Mouse (Mus musculus): ENCODE data around the gene Utrn. TPM values are rescaled to one million over a fixed set of nuclear protein-coding genes. Genes with fewer than 3 reads are reported as not detected.

Gene Utrn
- total RNA-seq, 1 experiment from 2014 or later = 46.5 TPM

DNA sequence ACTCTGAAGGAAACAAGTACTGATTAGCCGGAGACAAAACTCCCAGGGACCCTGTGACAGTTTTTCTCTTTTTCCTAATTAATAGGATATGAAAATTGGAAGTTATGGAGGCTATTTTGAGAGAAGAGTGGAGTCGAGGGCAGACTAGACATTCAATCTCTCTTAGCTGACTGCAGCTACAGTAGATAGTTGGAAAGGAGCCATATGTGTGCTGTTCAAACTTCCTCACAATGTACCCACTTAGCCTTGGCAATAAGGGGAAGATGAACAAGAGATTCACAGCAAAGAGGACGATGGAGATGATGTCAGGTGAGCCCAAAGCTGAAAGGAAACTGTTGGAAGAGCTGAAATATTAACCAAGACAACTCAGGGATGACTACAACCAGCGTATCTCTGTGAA, 304.7 kb downstream of the Utrn start:
- peak; percentile 36; the same call in 1 of the 2 replicates for ATAC-seq (replicated peaks; ENCODE audit: low read depth, poor library complexity, severe bottlenecking)

DNA sequence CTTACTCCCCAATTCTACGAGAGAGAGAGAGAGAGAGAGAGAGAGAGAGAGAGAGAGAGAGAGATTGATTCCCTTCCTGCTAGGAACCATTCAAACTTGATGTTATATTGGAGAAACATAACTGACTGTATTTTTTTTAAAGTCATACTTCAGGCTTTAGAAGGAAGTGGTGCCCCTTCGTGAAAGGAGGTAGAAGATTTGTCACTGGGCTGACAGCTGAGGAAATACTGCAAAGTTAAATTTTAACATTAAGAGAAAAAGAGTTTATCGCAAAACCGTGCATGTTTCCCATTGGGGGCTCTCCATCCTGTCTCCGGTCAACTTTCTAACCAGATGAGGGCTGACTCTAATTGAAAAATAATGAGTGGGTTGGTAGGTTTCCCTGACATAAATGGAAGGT, 310.4 kb downstream of the Utrn start:
- peak; percentile 66 for ATAC-seq (replicated peaks; ENCODE audit: low read depth, poor library complexity, severe bottlenecking)

DNA sequence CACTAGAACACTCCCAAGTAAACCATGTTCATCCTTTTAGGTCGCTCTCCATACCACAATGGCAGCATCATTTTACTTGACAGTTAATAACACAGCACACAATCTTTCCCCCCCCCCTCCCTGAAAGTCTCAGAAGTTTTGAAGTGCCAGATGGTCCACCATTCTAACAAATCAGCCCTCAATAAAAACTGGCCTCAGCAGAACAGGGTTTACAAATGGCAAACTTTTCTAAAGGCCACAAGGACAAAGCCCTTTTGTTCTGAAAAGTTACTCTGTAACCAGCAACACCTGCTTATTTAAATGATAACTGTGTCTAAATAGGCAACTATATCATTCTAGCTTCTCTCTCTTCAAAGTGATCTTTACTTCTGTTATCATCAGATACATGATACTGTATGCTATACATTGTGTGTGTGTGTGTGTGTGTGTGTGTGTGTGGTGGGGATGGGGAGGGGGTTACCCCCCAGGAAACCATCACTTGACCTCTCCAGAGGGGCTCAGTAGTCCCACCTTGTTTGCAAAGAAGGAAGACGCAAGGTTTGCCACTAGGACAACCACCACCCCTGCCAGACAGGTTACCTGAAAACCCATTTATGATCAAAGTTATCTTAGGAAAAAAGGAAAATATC, 315.0 kb downstream of the Utrn start:
- no peak for ATAC-seq (replicated peaks; ENCODE audit: low read depth, poor library complexity, severe bottlenecking)

DNA sequence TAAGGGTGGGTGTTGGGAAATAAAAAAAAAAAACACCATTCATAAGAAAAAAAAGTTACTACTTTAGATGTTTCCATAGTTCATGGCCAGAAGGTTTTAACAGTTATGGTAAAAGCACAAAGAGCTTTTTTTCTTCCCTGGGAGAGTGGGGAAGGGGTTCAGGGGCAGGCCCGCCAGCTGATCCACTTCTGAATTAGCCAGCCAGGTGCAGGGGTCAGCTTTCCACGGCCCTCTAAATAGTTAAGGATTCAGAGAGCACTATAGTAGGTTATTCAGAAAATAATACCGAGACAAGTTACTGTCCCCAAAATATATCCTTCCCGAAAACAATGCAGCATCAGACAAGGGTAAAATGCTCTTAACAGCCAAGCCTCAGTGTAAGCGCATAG, 316.3 kb downstream of the Utrn start:
- no peak for ATAC-seq (replicated peaks; ENCODE audit: low read depth, poor library complexity, severe bottlenecking)

DNA sequence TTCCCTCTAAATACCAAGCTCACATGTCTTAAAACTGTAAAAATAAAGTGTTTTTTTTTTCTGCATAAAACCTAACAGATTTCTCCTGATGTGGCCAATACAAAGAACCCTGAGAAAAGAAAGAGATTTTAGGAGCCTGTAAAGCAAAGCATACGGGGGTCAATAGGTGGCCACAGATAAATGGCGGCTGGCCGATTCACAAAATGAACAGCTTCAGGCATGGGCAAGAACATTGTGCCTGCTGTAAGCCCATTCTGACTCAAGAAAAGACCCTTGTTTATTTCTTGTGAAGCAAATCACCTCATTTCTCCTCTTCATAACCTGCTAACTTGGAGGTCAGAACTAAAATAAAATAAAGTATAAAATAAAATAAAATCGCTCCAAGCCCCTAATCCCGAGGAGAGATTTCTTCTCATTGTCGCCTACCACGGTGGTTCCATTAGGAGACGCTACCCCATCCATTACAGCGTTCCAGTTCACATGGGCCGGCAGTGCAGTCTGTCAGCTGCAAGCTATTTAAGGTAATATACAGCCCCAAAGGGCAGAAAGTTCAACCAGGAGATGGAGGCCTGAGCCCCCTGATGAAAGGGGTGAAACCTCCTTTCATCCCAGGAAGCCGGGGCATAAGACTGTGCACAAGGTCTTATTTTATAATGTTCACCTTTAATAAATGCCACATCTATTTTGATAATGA, 316.8 kb downstream of the Utrn start:
- ATAC-seq (replicated peaks; ENCODE audit: low read depth, poor library complexity, severe bottlenecking) = no peak

DNA sequence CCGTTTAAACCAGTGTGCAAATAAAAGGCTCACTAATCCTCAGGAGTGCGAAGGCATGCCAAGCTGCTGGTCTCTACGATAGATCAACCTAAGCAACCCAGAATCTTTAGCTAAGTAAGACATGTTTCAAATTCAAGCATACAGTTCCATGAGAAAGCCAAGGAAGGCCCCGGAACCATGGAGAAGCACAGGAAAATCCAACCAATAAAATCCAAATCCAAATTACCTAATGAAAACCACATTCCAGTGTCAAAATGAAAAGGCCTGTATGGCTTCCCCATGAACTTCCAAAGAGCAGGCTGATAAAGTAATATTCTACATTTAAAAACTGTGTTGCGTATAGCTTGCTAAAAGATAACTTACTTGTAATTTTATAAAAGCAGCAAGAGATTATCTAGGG, 317.4 kb downstream of the Utrn start:
- ATAC-seq (replicated peaks; ENCODE audit: low read depth, poor library complexity, severe bottlenecking) = no peak

DNA sequence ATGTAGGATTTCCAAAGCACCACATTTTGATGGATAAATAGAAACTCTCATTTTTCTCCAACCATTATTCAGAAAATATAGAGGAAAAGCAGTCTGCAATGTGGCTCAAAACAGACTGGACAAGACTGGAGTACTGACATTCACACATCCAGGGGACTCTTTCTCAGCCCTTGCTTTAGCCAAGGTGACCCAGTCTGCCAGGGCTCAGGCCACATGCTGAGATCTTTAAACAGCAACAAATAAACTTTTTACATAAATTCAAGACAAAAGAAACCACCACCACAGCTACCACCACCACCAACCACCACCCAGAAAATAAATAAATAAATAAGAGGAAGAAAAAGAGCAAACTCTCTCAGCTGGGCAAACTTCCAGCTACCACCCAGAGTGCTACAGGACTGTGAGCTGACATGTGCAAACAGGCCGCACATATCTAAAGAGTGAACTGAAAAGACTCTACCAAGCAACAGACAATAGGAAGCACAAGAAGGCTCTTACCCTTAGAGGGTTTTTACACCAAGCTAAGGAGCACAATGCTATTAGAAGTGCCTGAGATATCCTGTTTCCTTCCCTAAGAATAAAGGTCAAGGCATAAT, 319.1 kb downstream of the Utrn start:
- peak; percentile 40 for ATAC-seq (replicated peaks; ENCODE audit: low read depth, poor library complexity, severe bottlenecking)

DNA sequence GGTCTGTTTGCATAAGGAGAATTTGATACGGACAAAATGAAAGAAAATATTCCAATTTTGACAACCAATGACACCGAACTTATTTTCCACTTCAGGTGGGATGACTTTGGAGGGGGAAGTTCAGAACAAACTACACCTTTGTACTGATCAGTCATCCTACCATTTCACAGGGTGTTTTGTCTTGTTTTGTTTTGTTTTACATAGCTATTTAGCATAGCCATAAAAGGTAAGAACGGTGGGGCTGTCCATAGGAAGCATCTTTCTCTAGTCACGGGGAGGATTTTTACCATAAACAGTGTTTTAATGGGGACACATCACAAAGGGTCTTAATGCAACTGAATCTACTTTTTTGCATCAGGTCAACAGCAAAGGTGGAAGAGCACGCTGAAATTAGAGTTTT, 319.9 kb downstream of the Utrn start:
- no peak for ATAC-seq (replicated peaks; ENCODE audit: low read depth, poor library complexity, severe bottlenecking)

DNA sequence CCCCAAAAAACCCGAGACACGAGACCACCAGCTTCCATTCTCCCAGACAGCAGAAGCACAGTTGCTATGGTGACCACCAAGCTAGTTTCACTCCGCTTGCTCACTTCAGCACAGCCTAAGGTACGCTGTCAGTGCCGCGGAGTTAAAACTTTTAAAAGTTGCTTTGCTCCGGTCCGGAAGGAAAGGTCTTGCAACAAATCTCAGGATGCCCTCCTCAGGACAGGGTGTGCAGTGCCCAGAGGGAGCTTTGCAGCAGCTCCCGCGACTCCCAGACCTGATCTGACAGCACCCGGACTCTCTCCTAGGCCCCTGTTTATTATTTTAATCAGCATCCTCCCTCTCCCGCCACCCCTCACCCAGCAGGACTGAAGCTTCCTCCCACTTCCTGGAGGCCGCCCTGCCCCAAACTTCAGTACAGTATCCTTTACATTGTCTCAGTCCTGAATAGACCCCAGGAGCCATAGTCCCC, 320.5 kb downstream of the Utrn start:
- peak; percentile 67 for ATAC-seq (replicated peaks; ENCODE audit: low read depth, poor library complexity, severe bottlenecking)

DNA sequence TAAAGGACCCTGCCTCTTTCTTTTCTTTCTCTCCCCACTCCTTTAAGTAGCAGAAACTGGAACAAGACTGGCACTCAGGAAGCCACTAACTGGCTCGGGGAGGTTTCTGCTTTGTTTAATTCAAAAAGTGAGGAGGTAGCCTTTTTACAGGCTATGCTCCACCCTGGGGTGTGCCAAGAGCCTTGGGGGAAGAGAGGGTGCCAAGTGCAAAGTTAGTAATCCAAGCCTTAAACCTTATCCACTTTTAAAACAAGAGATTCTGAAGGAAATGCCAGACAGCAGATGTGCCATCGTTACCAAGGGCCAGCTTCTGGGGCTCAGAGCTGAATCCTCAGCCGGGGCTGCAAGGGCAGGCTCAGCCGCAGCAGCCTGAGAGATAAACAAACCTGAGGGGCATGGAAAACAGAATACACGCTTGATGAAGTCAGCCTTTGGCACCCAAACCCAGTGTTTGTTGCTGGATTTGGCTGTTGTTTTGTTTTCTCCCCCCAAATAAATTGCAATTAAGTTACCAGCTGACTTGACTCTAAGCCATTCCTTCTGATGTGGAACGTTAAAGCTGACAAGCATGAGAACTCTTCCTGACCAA, 322.0 kb downstream of the Utrn start:
- no peak for ATAC-seq (replicated peaks; ENCODE audit: low read depth, poor library complexity, severe bottlenecking)

DNA sequence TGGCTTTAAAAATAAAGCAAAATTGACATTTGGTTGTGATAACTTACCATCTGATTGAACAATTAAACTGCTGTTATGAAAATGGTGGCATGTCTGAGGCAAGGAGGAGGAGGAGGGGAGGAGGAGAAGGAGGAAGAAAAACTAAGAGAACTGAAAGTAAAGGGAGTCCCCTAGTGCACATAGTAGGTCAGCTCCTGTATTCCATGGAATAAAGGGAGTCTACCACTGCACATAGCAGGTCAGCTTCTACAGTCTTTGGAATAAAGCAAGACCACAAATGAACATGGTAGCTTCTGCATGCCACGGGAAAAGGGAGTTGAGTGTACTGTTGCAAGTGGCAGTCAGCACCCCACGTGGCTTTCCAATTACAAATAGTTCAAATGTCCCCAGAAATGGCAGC, 323.7 kb downstream of the Utrn start:
- ATAC-seq (replicated peaks; ENCODE audit: low read depth, poor library complexity, severe bottlenecking) = no peak

DNA sequence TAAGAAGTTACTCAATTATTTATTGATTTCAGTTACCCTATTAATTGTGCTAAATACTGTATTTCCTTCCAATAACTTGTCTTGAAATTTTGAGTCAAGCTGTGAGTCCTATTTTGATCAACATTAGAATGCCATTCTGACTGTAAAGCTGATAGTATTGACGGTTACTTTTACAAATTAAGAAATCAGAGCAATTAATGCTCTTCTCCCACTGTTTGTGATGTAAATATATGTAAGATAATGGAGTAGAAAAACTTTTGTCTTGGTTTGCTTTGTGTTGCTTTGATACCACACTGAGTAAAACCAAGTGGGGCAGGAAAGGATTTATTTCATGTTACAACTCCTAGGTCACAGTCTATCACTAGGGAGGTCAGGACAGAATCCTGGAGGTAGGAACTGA, 327.4 kb downstream of the Utrn start:
- no peak for ATAC-seq (replicated peaks; ENCODE audit: low read depth, poor library complexity, severe bottlenecking)

DNA sequence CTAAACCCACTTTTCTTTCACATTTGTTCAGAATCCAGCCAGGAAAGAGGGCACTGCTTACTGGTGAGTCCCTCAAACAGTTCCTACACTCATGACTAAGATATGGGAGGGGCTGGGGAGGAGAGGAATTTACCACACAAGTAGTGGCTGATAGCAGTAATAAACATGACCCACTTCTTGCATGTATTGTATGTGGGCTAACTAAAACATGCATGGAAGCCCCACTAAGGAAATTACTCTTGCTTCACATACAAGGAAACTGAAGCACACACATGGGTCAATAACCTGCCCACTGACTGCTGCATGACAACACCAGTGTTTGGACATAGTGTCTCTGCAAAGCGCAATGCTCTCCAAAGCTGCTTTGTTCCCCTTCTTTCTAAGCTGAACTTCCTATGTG, 333.9 kb downstream of the Utrn start:
- ATAC-seq (replicated peaks; ENCODE audit: low read depth, poor library complexity, severe bottlenecking) = no peak

DNA sequence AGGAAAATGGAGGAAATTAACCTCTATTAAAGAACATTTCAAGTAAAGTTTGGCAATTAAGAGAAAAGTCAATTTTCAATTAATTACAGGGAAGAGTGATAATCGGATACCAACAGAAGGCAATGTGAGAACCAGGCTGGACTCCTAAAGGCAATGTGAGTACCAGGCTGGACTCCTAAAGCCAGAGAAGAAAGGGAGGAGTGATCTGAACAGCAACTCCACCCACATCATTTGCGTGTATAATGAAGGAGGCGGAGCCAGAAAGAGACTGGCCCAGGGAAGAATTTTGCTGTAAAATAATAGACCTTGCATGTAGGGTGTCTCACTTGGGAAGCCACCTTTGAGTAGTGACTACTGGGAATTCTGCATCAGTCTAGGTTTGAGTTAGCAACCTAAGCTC, 334.4 kb downstream of the Utrn start:
- ATAC-seq (replicated peaks; ENCODE audit: low read depth, poor library complexity, severe bottlenecking) = peak; percentile 40; the same call in 1 of the 2 replicates

DNA sequence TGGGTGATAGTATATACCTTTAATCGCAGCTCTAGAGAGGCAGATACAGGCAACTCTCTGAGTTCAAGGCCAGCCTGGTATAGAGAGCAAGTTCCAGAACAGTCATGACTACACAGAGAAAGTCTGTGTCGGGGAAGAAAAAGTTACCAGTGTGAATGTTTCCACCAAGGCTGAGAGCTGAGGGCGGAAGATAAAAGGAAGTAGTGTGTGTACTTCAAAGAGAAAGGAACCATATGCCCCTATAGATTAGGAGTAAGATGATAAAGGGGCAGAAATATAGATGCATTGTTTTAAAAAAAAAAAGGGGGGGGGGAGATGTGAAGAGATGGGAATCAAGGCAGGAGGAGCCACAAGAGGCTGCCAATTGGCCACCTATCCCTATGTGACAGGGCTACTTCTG, 334.9 kb downstream of the Utrn start:
- ATAC-seq (replicated peaks; ENCODE audit: low read depth, poor library complexity, severe bottlenecking) = peak; percentile 74

DNA sequence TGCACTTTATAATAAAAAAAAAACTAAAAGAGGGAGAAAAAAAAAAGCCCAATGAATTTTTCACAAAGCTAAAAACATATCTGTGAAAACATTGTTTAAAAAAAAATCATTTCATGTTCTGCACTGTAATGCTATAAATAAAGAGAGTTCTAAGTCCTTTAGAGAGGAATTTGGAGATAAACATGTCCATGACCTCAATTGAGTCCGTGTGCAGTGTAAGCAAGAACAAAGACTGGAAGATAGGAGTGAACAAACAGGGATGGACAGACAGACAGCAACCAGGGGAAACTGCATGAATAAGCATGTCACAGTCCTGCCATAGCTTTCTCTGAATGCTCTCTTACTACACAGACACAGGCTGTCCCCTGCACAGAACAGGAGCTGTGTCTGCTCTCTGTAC, 347.1 kb downstream of the Utrn start:
- no peak for ATAC-seq (replicated peaks; ENCODE audit: low read depth, poor library complexity, severe bottlenecking)

DNA sequence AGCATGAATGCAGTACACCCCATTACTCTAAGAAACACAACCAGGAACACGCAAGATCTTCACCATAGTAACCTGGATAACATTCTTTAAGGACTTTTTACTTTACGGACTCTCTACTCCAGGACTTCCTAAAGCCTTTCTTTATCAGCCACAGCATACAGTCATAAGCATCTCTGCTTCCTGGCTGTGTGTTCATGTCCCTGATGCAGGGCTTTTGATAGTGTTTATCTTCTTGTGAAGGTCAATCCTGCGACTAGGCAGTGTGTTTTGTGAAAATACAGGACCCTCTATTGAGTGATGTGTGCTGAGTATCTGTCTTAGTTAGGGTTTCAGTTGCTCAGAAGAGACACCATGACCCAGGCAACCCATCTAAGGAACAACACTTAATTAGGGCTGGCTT, 351.0 kb downstream of the Utrn start:
- ATAC-seq (replicated peaks; ENCODE audit: low read depth, poor library complexity, severe bottlenecking) = peak; percentile 45; the same call in 1 of the 2 replicates

DNA sequence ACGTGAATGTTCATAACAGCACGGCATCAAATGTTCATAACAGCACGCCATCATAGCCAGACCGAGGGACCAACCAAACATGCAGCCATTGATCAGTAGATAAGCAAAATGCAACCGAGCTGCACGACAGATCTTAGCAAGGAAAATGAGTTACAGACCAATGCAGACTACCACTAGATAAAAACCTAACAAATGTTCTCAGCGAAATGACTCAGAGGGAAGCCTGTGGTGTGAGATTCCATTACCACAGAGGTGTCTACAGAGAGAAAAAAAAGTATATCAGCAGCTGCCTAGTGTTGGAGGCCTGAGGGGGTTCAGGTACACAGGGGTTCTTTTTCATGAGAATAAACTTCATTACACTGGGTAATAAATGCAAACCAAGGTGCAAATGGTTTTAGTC, 363.6 kb downstream of the Utrn start:
- no peak for ATAC-seq (replicated peaks; ENCODE audit: low read depth, poor library complexity, severe bottlenecking)

DNA sequence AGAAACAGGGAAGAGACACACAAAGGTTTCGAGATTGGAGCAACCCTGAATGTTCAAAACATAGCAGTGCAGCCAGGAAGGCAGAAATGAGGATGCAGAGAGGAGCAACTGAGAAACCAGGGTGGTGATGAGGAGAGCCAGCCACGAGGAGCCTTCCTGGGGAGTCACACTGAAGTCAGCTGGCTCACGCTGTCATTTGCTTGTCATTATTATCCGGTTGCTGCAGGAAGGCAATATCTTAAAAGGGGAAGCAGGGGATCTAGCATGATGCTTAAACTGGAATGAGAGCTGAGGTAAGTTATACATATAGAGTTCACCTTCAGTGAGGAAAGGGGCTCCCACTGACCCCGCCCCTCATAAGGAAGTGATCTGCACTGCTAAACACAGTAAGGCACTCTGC, 368.7 kb downstream of the Utrn start:
- 0 out of 2 replicates have a peak, but pooled peaks have one; percentile 47 for ATAC-seq (replicated peaks; ENCODE audit: low read depth, poor library complexity, severe bottlenecking)

DNA sequence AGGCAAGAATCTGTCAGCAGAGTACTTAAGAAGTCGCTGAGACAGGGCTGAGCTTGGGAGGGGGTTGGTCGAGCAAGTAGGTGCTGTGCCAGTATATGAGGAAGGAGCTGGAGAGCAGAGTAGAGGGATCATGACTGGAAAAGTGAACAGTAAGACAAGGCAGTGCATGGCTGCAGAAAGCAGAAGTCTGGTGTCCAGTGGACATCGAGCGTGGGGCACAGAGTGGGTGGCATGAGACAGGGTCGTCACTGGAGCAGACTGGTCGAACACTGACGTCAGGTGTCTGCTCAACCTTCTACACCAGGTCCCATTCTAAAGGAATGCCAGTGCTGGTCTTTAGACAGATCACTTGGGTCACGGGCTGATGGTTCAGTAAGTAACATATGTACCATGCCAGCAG, 371.6 kb downstream of the Utrn start:
- ATAC-seq (replicated peaks; ENCODE audit: low read depth, poor library complexity, severe bottlenecking) = 0 out of 2 replicates have a peak, but pooled peaks have one; percentile 18

DNA sequence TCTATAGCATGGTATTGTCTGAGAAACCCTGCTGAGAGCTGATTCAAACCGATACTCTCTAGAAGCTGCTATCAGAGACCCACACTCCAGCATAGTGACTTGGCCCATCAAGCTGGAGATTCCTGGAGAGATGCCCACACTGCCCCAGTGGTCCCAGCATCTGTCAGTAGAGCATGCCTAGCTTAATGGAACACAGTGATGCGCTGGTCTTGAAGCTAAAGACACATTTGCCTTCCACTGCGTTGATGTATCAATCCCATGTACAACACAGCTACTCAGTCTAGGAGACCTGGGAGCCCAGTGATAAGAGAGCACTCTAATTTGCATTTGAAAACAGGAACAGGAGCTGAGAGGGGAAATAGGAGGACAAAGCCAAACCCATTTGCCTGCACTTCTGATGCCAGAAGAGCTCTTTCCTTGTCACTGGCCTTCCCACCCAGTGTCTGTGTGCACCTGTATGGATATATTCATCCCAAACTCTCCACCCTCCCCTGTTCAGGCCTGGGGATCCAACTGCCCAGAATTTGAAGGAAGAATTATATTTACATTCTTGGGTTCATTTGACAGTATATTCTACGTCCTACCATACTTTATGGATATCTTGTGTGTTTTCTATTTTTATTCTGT, 379.5 kb downstream of the Utrn start:
- 0 out of 2 replicates have a peak, but pooled peaks have one; percentile 15 for ATAC-seq (replicated peaks; ENCODE audit: low read depth, poor library complexity, severe bottlenecking)
